Mouse (Mus musculus) olfactory bulb, adult 2 months (tissue): Measurements from ENCODE around the gene Chst4. TPM values are rescaled to one million over a fixed set of nuclear protein-coding genes. Genes with fewer than 3 reads are reported as not detected.

Source experiments
- H3K27ac ChIP-seq: fragments of 200-500 bp; 2 replicates; pipeline ENCODE4 v1.5.1; 2012; ENCODE audit warnings: low read depth, low read length; ENCODE audit not compliant: insufficient read depth
- H3K4me1 ChIP-seq: fragments of 200-500 bp; 2 replicates; pipeline ENCODE4 v1.6.1; 2012; ENCODE audit warnings: low read length; ENCODE audit not compliant: control insufficient read depth, insufficient read depth
- H3K4me3 ChIP-seq: fragments of 200-500 bp; 2 replicates; pipeline ENCODE4 v1.5.1; 2012; ENCODE audit warnings: mild to moderate bottlenecking, low read depth, low read length, moderate library complexity; ENCODE audit not compliant: insufficient read depth
- CTCF ChIP-seq: fragments of 200-500 bp; IDR thresholded peaks from 2 replicates; pipeline ENCODE4 v1.5.1; 2012; ENCODE audit warnings: low read depth, mild to moderate bottlenecking, low read length, moderate library complexity; ENCODE audit not compliant: insufficient read depth
- POLR2A ChIP-seq: fragments of 200-500 bp; IDR thresholded peaks from 2 replicates; pipeline ENCODE4 v1.6.1; 2012; ENCODE audit warnings: mild to moderate bottlenecking, low read depth, low read length, moderate library complexity; ENCODE audit not compliant: insufficient read depth
- WGBS: fragments of 180-500 bp; shearing (Covaris S2); methylation state at CpG from one replicate; pipeline ENCODE4 v1.1.7; 2018; 5-methylcytosine and 5-hydroxymethylcytosine counted together
- polyA plus RNA-seq: library from polyadenylated mRNA; stranded (reverse); fragments of >200 nt; gene quantifications from 2 replicates; pipeline ENCODE4 v1.2.4, GENCODE M21; 2012; ENCODE audit warnings: low replicate concordance; ENCODE audit not compliant: missing spikeins, insufficient read depth, insufficient read length

Chst4 gene
- polyA plus RNA-seq, 1 experiment: not detected

GRCm38 (mm10) chr8:110008995-110009446 is 30.5 kb downstream of the Chst4 start:
- peaks cover 10% of the 10 kb centered on the region for H3K4me1 ChIP-seq
- H3K27ac ChIP-seq: no peak overlapping the region
- no peak overlapping the region for H3K4me3 ChIP-seq
- TF ChIP-seq POLR2A (no peak), CTCF (no peak)
- 62% methylated on average over 8 of the region's 8 CpGs for WGBS

- Histone ChIP-seq H3K27ac (no peak overlapping the region), H3K4me1 (peaks cover 10% of the 10 kb centered on the region), H3K4me3 (no peak overlapping the region)
- WGBS: 75% methylated on average over 26 of the region's 26 CpGs
- no peak for TF ChIP-seq CTCF
- no peak for TF ChIP-seq POLR2A
These were observed 31.1 kb downstream of the Chst4 start for GRCm38 (mm10) chr8:110008228-110008994.

- WGBS: 41% methylated on average over 17 of the region's 17 CpGs
- H3K4me1 ChIP-seq: peaks cover 10% of the 10 kb centered on the region
- 0 out of 2 replicates have a peak overlapping the region, but pooled peaks have one; percentile 9 for H3K27ac ChIP-seq
- TF ChIP-seq POLR2A (no peak), CTCF (no peak)
- no peak overlapping the region for H3K4me3 ChIP-seq
These were observed 33.1 kb downstream of the Chst4 start for GRCm38 (mm10) chr8:110006312-110007023.

- no peak overlapping the region for H3K27ac ChIP-seq
- WGBS: 87% methylated on average over 5 of the region's 5 CpGs
- TF ChIP-seq POLR2A (no peak), CTCF (no peak)
These were observed 35.2 kb downstream of the Chst4 start for GRCm38 (mm10) chr8:110004300-110004699.

GRCm38 (mm10) chr8:110002953-110003352 is 36.6 kb downstream of the Chst4 start:
- Histone ChIP-seq H3K4me1 (peaks cover 10% of the 10 kb centered on the region), H3K4me3 (no peak overlapping the region), H3K27ac (no peak overlapping the region)
- 46% methylated on average over 9 of the region's 9 CpGs for WGBS
- TF ChIP-seq CTCF (no peak), POLR2A (no peak)

More at GRCm38 (mm10) chr8:110004300-110004699, 35.2 kb downstream of the Chst4 start:
- peaks cover 10% of the 10 kb centered on the region for H3K4me1 ChIP-seq
- no peak overlapping the region for H3K4me3 ChIP-seq

- no peak for TF ChIP-seq POLR2A
- 92% methylated on average over 10 of the region's 10 CpGs for WGBS
- no peak overlapping the region for H3K4me3 ChIP-seq
These were observed 39.6 kb downstream of the Chst4 start for GRCm38 (mm10) chr8:109999974-110000373.

GRCm38 (mm10) chr8:109998066-109998465 is 41.5 kb downstream of the Chst4 start:
- Histone ChIP-seq H3K4me3 (no peak overlapping the region), H3K4me1 (no peaks in the 10 kb centered on the region), H3K27ac (no peak overlapping the region)
- TF ChIP-seq CTCF (no peak), POLR2A (no peak)
- 66% methylated on average over 7 of the region's 7 CpGs for WGBS

More at GRCm38 (mm10) chr8:109999974-110000373, 39.6 kb downstream of the Chst4 start:
- no peaks in the 10 kb centered on the region for H3K4me1 ChIP-seq
- no peak overlapping the region for H3K27ac ChIP-seq

- no peak overlapping the region for H3K4me3 ChIP-seq
- no peak for TF ChIP-seq POLR2A
- TF ChIP-seq CTCF: no peak
- WGBS: 93% methylated on average over 9 of the region's 9 CpGs
- H3K27ac ChIP-seq: no peak overlapping the region
- no peaks in the 10 kb centered on the region for H3K4me1 ChIP-seq
These were observed 42.2 kb downstream of the Chst4 start for GRCm38 (mm10) chr8:109997381-109997780.

GRCm38 (mm10) chr8:109992951-109993350 is 46.6 kb downstream of the Chst4 start:
- Histone ChIP-seq H3K4me1 (no peaks in the 10 kb centered on the region), H3K27ac (no peak overlapping the region), H3K4me3 (no peak overlapping the region)
- 85% methylated on average over 1 of the region's 1 CpGs for WGBS
- TF ChIP-seq CTCF: no peak
- TF ChIP-seq POLR2A: no peak
